Mouse (Mus musculus) gastrocnemius, adult 18-20 months (tissue): ENCODE measurements around the gene Fitm2. TPM values are rescaled to one million over a fixed set of nuclear protein-coding genes. Genes with fewer than 3 reads are reported as not detected.
"Not testable (repeated sequence)": the region's sequence is repeated elsewhere in the genome, so short reads cannot be mapped to it uniquely, and the experiment has no call there.

Source experiments
- DNase-seq: peaks from one replicate; pipeline ENCODE4 v3.0.0; 2021; ENCODE audit warnings: low spot score
- total RNA-seq, 2 experiments: library from RNA; stranded (reverse); gene quantifications; 2 replicates each; pipeline ENCODE4 v1.2.3; 2021

Gene Fitm2
- total RNA-seq, 2 experiments from 2014 or later: 76.5 TPM

DNA sequence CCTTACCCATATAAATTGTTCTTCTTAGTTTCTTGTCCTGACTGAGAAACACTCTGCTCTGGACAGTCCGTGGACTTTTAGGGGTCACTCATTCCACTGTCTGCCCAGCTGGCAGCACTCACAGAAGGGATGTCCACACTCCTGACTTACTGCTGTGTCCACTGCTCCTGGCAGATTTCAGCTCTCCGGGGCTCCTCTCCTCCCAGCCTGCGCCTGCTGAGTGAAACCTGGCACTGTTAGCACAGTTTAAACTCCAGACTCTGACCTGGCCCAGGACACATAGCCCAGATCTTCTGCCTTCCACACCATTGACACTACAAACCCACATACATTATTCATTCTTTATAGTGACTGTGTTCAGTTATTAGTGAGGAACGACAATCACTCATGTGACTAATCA is 8.4 kb downstream of the Fitm2 start:
- no peak for DNase-seq

DNA sequence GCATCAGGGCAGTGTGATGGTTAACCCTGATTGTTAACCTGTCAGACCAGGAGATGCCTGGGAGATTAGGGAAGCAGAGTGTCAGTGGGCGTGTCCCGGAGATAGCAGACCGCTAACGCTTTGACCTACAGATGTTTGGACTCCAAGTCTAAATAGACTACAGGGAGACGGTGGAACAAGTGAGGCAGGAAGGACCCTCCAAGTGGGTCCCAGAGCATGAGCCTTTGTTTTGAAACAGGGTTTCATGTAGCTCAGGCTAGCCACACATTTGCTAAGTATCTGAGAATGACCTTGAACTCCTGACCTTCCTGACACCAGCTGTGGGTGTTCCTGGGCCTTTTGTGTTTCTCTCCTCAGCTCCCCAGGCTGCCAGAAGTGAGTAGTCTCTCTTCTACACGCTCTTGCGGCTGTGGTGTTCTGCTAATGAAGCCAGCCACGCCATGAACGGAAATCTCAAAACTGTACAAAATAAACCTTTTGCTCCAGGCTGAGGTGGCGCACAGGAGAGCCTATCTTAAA is 9.1 kb downstream of the Fitm2 start:
- DNase-seq: no peak

DNA sequence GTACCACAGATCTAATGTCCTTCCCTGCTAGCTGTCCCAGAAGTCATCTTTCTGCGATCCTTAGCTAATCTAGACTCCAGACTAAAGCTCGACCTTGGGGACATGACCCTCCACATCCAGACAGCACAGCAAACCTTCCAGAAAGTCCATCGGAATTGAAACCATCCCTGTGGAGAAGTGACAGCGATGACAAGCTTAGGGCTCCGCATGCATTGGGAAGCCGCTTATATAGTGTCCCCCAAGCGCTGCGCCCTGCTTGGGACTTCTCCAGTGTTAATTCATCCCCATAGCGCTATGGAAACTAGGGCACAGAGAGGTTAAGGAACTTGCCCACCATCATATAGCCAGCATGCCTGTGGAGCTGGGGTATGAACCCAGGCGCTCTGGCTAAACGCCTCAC is 9.6 kb downstream of the Fitm2 start:
- DNase-seq: no peak

- no peak for DNase-seq
Observed at GRCm38 (mm10) chr2:163462386-163462785, 10.0 kb downstream of the Fitm2 start.

DNA sequence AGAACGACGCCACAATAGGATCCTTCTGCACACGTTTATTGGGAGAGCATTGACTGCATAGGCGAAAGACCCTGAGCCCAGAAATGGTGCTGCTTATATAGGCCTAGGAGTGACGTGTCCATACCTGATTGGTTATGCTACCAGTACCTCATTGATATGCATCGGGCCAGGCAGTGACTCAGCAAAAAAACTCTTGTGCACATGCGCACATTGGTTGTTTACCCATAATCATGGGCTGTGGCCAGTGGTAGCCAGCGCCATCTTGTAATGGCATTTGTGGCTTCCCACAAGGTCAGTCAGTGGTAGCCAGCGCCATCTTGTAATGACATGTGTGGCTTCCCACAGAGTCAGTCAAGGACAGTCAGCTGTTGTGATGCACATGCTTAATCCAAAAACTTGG is 11.1 kb downstream of the Fitm2 start:
- not testable (repeated sequence) for DNase-seq

- no peak for DNase-seq
Observed at GRCm38 (mm10) chr2:163460622-163461021, 11.8 kb downstream of the Fitm2 start.

- DNase-seq: peak; percentile 65
Observed at GRCm38 (mm10) chr2:163459380-163459779, 13.0 kb downstream of the Fitm2 start.

DNA sequence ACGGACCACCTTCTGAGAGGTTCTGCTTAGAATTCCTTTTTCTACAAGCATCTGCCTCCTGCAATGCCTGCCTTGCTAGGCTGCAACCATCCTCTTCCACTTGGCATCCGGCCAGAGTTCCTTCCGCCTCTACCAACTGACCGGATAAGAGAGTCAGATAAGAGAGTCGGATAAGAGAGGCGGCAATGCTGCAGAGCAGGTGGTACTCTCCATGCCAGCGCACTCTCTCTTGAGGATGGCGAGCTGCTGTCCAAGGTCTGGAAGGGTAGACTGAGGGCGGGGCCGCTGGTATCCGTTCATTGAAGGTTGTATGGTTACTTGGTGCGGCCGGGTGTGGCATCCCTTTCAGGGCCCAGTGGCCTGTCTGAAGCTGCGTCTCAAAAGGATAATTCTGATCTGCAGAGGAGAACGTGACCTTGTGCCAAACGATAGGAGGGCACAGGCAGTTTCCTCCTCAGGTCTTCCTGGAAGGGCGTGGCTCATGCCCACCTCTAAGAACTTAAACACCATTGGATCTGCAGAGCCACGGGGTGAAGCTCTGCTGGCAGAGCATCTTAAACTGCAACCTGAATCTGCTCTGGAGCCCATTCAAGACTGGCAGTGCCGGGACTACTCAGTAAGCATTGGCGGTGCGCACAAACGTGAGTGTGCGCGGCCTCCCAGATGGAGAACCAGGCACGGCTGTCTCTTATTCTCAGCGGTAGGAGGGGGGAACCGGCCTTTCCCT is 13.7 kb downstream of the Fitm2 start:
- DNase-seq: peak; percentile 66

GRCm38 (mm10) chr2:163453378-163453777 is 19.1 kb downstream of the Fitm2 start:
- DNase-seq: no peak

DNA sequence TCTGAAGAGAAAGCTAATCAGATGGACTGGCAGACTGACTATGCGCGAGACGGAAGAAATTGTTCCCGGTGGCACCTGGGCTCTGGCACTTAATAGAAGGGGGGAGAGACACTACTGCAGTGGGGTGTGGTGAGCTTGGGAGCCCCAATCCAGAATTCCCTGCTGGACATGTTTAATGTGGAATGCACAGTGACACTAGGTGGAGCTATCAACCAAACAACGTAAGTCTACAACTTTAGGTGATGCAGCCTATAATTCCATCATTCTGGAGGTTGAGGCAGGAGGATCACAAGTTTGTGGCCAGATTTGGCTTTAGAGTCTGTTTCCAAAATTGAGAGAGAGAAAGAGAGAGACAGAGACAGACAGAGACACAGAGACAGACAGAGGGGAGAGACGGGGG is 19.7 kb downstream of the Fitm2 start:
- DNase-seq: peak; percentile 35

DNA sequence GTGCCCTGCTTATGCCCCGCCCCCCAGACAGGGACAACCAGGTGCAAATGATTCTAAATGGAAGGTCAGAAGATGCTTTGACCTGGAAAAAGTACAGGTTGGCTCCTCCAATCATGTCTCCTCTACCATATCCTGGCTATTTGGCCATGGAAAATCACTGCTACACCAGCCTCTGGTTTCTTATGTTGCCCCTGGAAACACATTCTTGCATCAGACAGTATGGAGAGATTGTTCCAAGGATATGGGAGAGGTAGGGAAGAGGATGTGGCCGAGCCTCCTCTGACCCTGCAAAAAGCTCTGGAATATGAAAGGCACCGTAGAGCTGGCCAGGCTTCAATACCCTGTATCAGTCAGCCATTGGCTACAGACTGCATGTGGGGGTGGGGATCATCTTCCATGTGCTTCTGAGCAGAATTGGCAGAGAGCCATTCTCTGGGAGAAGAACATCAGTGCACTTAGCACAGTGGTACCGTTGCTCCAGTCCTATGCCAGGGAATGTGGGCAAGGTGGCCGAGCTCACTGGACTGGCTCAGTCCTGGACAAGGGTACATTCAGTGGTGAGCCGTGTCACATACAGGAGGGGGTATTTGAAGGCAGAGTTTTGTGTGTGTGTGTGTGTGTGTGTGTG is 21.6 kb downstream of the Fitm2 start:
- DNase-seq: no peak

- DNase-seq: no peak
Observed at GRCm38 (mm10) chr2:163449276-163449675, 23.2 kb downstream of the Fitm2 start.

GRCm38 (mm10) chr2:163447375-163447774 is 25.1 kb downstream of the Fitm2 start:
- DNase-seq: no peak

- DNase-seq: no peak
Observed at GRCm38 (mm10) chr2:163444017-163444416, 28.4 kb downstream of the Fitm2 start.

DNA sequence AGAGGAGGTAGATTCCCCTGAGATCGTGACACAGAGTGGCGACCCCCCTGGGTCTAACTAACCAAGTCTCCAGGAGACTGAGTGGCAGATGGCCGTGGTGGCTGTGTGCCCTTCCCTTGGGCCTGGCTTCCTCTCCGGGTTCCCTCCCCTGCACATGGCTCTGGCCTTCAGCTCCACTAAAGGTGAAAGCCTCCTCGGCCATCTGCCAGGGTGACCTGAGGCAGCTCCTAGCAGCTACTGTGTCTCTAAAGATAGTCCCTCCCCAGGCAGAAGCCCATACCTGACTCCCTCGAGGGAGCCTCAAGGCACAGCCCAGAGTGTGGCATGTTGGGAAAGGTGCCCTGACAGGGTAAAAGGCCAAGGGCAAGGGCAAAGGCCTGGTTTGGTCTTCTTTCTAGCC is 28.9 kb downstream of the Fitm2 start:
- DNase-seq: peak; percentile 76

DNA sequence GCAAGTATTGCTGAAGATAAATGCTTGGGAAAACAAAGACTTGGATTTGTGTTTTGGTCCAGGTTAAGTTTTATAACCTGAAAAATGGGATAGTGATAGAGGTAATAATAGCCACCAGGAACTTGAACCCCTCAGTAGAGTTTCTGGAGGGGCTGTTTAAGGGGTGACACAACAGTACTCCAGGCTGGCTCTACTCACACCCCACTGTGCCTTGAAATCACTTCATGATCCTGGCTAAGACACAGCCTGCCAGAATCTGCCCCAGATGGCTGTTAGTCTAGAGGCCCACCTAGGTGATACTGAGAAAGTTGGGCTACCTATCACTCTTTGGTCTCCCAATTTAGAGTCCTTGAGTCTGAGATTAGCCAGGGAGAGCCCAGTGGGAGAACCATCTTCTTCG is 32.9 kb downstream of the Fitm2 start:
- no peak for DNase-seq

DNA sequence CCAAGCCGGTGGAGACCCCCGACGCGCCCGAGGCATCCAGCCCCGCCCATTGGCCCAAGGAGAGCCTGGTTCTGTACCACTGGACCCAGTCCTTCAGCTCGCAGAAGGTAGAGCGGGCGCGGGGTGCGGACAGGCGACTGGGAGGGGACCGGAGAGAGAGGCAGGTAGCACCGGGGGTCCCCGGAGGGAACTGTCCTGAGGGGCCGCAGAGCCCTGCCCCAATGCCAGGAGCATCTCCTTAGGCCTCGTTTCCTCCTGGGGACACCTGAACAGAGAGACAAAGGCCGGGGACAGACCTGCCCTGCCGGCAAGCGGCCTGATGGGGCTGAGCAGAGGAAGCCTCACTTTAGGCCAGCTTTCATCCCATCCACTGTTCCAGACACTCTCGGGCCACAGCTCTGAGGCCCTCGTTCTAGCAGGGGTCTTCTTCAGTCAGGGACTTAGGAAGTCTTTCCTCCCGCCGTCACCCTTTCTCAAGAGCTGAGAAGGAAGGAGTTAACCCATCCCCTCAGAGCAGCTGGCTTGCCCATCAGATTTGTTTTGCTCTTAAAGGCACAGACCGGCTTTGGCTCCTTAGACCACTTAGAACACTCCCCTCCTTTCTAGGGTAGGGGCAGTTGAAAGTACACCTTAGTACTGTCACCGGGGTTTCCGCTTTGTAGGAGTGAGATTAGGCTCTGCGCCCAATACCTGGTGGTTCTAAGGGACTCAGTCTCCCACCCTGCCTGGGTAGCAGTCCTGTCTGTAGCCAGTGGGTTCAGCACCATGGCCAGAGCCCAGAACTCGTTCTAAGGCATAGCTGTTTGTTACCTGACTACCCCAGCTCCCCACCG is 33.6 kb downstream of the Fitm2 start:
- no peak for DNase-seq

DNA sequence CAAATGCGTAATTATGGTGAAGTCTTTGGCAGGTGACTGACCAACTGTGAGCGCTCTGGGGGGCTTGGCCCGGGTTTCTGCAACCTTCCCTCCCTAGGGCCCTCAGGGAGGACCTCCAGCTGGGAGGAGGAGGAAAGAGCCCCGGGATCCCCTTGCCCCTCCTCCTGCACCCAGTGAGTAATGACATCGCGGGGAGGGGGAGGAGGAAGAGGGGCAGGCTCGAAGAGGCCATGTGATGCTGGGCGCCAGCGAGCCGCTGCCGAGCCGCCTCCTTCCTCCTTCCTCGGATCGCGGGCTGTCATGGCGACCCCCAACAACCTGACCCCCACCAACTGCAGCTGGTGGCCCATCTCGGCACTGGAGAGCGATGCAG is 34.2 kb downstream of the Fitm2 start, which contains the start of gene Gdap1l1:
Gene Gdap1l1, plus strand, starts transcription at position 231 of the 373 bp plus-strand sequence.
- no peak for DNase-seq

DNA sequence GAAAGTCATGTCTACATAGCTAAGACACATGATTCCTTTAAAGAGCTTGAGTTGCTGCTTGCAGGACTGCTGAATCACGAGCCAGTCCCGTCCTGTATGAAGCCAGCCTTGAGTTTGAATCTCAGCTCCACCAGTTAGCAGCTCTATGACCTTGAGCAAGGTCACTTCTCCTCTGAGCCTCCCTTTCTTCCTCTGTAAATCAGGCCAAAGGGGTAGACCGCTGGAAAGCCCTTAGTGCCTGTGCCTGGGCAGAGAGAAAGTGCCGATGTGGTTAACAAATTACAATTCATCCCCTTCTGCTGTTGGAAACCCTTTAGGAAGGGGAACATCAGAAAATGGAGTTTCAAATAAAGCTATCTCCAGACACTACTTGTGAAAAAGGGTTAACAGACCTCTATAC is 34.6 kb downstream of the Fitm2 start:
- no peak for DNase-seq

- no peak for DNase-seq
Observed at GRCm38 (mm10) chr2:163433971-163434370, 38.5 kb downstream of the Fitm2 start.

GRCm38 (mm10) chr2:163431289-163431688 is 41.1 kb downstream of the Fitm2 start:
- DNase-seq: no peak

DNA sequence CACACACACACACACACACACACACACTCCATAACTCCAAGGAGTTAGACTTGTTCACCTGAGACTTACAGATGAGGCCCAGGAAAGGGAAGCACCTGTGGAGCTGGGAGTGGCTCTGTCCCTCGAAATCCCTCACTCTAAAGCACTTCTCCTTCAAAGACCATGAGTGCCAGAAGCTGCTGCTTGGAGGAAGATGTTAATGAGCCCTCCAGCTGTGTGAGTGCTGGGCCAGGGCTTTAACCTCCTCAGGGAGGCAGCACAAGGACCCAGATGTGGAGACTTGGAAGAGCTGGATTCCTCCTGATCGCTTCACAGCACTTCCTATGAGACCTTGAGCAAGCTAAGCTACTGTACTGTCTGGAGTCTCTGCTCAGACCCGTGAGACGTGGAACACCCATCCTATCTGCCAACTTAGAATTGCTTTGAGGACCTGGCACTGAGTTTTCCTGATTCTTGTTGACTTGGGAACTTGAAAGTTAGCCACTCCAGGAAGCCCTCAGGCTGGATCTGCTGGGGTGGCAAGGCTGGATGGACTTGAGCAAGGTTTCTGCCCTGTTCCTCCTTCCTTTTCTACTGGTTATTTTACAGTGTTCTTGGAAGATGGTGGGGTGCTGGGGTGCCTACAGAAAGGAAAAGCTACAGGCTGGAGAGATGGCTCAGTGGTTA is 44.0 kb downstream of the Fitm2 start:
- DNase-seq: no peak
